Mouse (Mus musculus): ENCODE measurements around the gene Wbp1l. TPM values are rescaled to one million over a fixed set of nuclear protein-coding genes. Genes with fewer than 3 reads are reported as not detected.
A peak's percentile ranks its signal among the peaks of the same experiment; 100 is the strongest.
"Not testable (repeated sequence)": the region's sequence is repeated elsewhere in the genome, so short reads cannot be mapped to it uniquely, and the experiment has no call there.

The Wbp1l gene
- polyA plus RNA-seq, 1 experiment from 2014 or later = 37.0 TPM

DNA sequence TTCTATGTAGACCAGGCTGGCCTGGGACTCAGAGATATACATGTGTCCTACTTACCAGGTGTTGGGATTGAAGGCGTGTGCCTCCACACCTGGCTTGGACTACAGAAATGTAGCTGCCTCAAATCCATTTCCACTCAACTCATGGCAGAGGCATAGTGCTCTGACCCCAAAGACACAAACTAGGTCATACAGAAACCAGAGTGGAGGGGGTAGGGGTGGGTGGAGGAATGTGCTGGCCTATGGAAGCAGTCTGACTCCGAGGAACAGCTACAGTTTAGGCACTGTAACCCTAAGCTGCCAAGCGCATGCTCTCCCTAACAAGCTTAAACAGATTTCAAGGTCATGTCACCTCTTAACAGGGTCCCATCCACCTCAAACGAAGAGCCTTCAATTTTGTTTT is 35.3 kb upstream of the Wbp1l start:
- Histone ChIP-seq H3K4me3 (ENCODE audit: low read depth, low read length) (no peak overlapping the region), H3K4me1 (ENCODE audit: control insufficient read depth, insufficient read depth, low read length) (no peaks in the 10 kb centered on the region), H3K27me3 (ENCODE audit: control insufficient read depth, insufficient read depth, low read length) (no peaks in the 10 kb centered on the region), H3K4me2 (replicated peaks; ENCODE audit: low read depth, low read length) (no peak overlapping the region), H3K9me3 (ENCODE audit: control insufficient read depth, low read depth, low read length) (no peaks in the 10 kb centered on the region), H3K9ac (replicated peaks; ENCODE audit: low read depth, low read length) (no peak overlapping the region), H3K36me3 (ENCODE audit: control insufficient read depth, insufficient read depth, low read length) (no peaks in the 10 kb centered on the region), H3K27ac (ENCODE audit: low read length) (no peak overlapping the region)
- WGBS = 74% methylated on average over 4 of the region's 4 CpGs
- ATAC-seq (ENCODE audit: insufficient number of reproducible peaks, insufficient read depth, low FRiP score, low read depth) = no peak

- ATAC-seq (ENCODE audit: insufficient number of reproducible peaks, insufficient read depth, low FRiP score, low read depth) = no peak
- H3K4me2 ChIP-seq (replicated peaks; ENCODE audit: low read depth, low read length) = no peak overlapping the region
- H3K4me3 ChIP-seq (ENCODE audit: low read depth, low read length) = no peak overlapping the region
- no peaks in the 10 kb centered on the region for H3K4me1 ChIP-seq (ENCODE audit: control insufficient read depth, insufficient read depth, low read length)
- 64% methylated on average over 14 of the region's 14 CpGs for WGBS
- H3K27me3 ChIP-seq (ENCODE audit: control insufficient read depth, insufficient read depth, low read length) = no peaks in the 10 kb centered on the region
- H3K27ac ChIP-seq (ENCODE audit: low read length) = no peak overlapping the region
- no peak overlapping the region for H3K9ac ChIP-seq (replicated peaks; ENCODE audit: low read depth, low read length)
- H3K36me3 ChIP-seq (ENCODE audit: control insufficient read depth, insufficient read depth, low read length) = no peaks in the 10 kb centered on the region
- no peaks in the 10 kb centered on the region for H3K9me3 ChIP-seq (ENCODE audit: control insufficient read depth, low read depth, low read length)
Measured at GRCm38 (mm10) chr19:46564043-46564462, 34.8 kb upstream of the Wbp1l start.

DNA sequence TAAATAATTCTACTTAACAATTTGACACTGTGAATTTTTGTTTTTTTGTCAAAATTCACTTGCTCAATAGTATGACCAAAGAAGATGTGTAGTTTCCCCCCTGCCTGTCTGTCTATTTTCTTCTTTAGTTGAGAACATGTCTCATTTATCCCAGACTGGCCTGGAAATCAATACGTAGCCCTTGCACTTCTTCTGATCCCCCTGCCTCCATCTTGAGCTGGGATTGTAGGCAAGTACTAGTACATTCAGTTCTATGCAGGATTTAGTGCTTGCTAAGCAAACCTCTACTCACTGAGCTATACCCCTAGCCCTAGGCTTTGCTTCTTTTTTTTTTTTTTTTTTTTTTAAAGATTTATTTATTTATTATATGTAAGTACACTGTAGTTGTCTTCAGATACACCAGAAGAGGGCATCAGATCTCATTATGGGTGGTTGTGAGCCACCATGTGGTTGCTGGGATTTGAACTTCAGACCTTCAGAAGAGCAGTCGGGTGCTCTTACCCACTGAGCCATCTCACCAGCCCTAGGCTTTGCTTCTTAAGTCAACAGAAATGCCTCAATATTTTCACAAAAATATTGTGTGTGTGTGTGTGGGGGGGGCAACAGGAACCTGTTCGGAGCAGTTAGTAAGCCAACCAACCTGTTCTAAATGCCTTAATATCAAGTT is 27.5 kb upstream of the Wbp1l start:
- not testable (repeated sequence) for H3K4me1 ChIP-seq (ENCODE audit: control insufficient read depth, insufficient read depth, low read length); H3K27me3 ChIP-seq (ENCODE audit: control insufficient read depth, insufficient read depth, low read length); ATAC-seq (ENCODE audit: insufficient number of reproducible peaks, insufficient read depth, low FRiP score, low read depth); H3K36me3 ChIP-seq (ENCODE audit: control insufficient read depth, insufficient read depth, low read length); H3K27ac ChIP-seq (ENCODE audit: low read length); H3K9me3 ChIP-seq (ENCODE audit: control insufficient read depth, low read depth, low read length); H3K9ac ChIP-seq (replicated peaks; ENCODE audit: low read depth, low read length)
- Histone ChIP-seq H3K4me2 (replicated peaks; ENCODE audit: low read depth, low read length) (peak overlapping the region; percentile 75; the same call in 1 of the 2 replicates), H3K4me3 (ENCODE audit: low read depth, low read length) (peak overlapping the region; percentile 63; the same call in 1 of the 2 replicates)
- WGBS = 63% methylated on average over 3 of the region's 3 CpGs

GRCm38 (mm10) chr19:46571878-46572244 is 27.0 kb upstream of the Wbp1l start:
- peak overlapping the region; percentile 49; the same call in 1 of the 2 replicates for H3K9ac ChIP-seq (replicated peaks; ENCODE audit: low read depth, low read length)
- H3K4me1 ChIP-seq (ENCODE audit: control insufficient read depth, insufficient read depth, low read length) = peaks cover 7% of the 10 kb centered on the region
- no peaks in the 10 kb centered on the region for H3K9me3 ChIP-seq (ENCODE audit: control insufficient read depth, low read depth, low read length)
- H3K4me2 ChIP-seq (replicated peaks; ENCODE audit: low read depth, low read length) = peak overlapping the region; percentile 75
- ATAC-seq (ENCODE audit: insufficient number of reproducible peaks, insufficient read depth, low FRiP score, low read depth) = no peak
- H3K27me3 ChIP-seq (ENCODE audit: control insufficient read depth, insufficient read depth, low read length) = no peaks in the 10 kb centered on the region
- WGBS = 9% methylated on average over 10 of the region's 10 CpGs
- peak overlapping the region; percentile 63 for H3K4me3 ChIP-seq (ENCODE audit: low read depth, low read length)
- no peak overlapping the region for H3K27ac ChIP-seq (ENCODE audit: low read length)
- no peaks in the 10 kb centered on the region for H3K36me3 ChIP-seq (ENCODE audit: control insufficient read depth, insufficient read depth, low read length)

- Histone ChIP-seq H3K4me1 (ENCODE audit: control insufficient read depth, insufficient read depth, low read length) (peaks cover 7% of the 10 kb centered on the region), H3K27ac (ENCODE audit: low read length) (peak overlapping the region; percentile 70; the same call in 1 of the 2 replicates), H3K4me2 (replicated peaks; ENCODE audit: low read depth, low read length) (peak overlapping the region; percentile 75), H3K36me3 (ENCODE audit: control insufficient read depth, insufficient read depth, low read length) (no peaks in the 10 kb centered on the region), H3K9ac (replicated peaks; ENCODE audit: low read depth, low read length) (peak overlapping the region; percentile 49), H3K9me3 (ENCODE audit: control insufficient read depth, low read depth, low read length) (no peaks in the 10 kb centered on the region), H3K27me3 (ENCODE audit: control insufficient read depth, insufficient read depth, low read length) (no peaks in the 10 kb centered on the region), H3K4me3 (ENCODE audit: low read depth, low read length) (peak overlapping the region; percentile 63)
- 0% methylated on average over 17 of the region's 17 CpGs for WGBS
- 0 out of 2 replicates have a peak, but pooled peaks have one; percentile 0 for ATAC-seq (ENCODE audit: insufficient number of reproducible peaks, insufficient read depth, low FRiP score, low read depth)
Measured at GRCm38 (mm10) chr19:46572548-46572947, 26.3 kb upstream of the Wbp1l start.

DNA sequence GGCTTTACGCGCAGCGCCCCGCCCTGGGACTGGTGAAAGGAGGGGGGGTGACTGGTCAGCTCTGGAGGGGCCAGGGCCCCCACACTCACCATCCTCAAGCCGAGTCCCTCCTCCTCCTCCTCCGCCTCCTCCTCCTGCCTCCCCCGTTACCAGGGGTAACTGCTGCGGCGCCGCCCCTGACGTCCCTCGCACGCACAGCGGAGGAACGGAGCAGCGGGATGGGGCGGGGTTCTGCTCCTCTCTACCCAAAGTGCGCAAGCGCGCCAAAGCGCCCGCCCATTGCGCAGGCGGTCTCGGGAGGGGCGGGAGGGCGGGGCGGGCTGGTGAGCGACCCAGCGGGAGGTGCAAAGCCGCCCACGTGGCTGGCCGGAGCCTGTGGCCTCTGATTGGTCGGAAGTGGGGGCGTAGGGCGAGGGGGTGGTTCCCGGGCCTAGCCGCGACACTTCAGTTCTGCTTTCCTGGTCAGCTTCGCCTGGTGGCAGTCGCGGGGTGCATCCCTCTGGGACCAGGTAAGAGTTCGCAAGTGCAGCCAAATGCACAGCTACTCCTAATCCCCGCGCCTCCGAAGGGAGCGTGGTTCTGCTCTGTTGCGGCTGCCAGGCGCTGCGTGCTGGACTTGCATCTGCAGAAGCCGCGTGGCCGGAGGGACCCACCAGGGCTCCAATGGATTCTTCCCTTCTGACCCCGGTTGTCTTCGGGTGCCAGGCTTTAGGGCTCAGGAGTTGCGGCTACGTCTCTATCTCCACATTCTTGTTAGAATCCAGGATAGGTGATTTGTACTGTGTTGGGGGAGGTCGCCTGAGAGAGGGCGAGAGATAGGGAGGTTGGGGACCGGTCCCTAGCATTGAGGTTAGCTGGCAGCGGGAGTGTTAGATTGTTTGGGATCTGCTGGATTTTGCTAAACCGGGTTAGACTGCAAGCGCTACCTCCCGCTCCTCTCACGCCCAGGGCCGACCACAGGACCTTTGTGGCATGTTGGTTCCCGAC is 25.6 kb upstream of the Wbp1l start, which contains the start of the genes Arl3 and Sfxn2:
TSS of gene Arl3 (minus strand) at position 248 of the 987 bp plus-strand sequence.
TSS of gene Sfxn2 (plus strand) at position 415 of the 987 bp plus-strand sequence.
- Histone ChIP-seq H3K4me2 (replicated peaks; ENCODE audit: low read depth, low read length) (peak within 1 kb of the TSS; percentile 75), H3K27me3 (ENCODE audit: control insufficient read depth, insufficient read depth, low read length) (no peaks in the 10 kb centered on the region), H3K27ac (ENCODE audit: low read length) (peak within 1 kb of the TSS; percentile 76), H3K36me3 (ENCODE audit: control insufficient read depth, insufficient read depth, low read length) (no peaks in the 10 kb centered on the region), H3K9ac (replicated peaks; ENCODE audit: low read depth, low read length) (peak within 1 kb of the TSS; percentile 49), H3K4me3 (ENCODE audit: low read depth, low read length) (peak within 1 kb of the TSS; percentile 63), H3K9me3 (ENCODE audit: control insufficient read depth, low read depth, low read length) (no peaks in the 10 kb centered on the region), H3K4me1 (ENCODE audit: control insufficient read depth, insufficient read depth, low read length) (peaks cover 7% of the 10 kb centered on the region)
- ATAC-seq (ENCODE audit: insufficient number of reproducible peaks, insufficient read depth, low FRiP score, low read depth) = peak; percentile 96
- under 1% methylated on average over 56 of the region's 67 CpGs for WGBS

DNA sequence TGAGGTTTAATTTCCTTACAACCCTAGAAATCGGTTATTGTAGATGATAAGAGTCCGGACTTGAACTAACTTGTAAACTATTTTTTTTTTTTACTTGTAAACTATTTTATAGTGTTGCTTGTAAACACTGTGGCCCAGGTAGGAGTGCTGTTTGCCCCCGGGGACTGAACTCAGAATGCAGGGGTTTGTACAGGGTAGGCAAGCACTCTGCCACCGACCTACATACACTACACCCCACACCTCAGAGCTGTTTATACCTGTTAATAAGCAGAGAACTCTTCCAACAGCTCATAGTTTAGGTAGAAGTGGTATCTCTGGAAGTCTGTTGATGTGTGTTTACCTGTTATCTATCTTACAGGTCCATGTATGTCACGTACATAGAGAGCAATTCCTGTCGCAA is 24.9 kb upstream of the Wbp1l start:
- H3K36me3 ChIP-seq (ENCODE audit: control insufficient read depth, insufficient read depth, low read length) = no peaks in the 10 kb centered on the region
- peaks cover 11% of the 10 kb centered on the region for H3K4me1 ChIP-seq (ENCODE audit: control insufficient read depth, insufficient read depth, low read length)
- H3K4me2 ChIP-seq (replicated peaks; ENCODE audit: low read depth, low read length) = peak overlapping the region; percentile 45
- H3K27me3 ChIP-seq (ENCODE audit: control insufficient read depth, insufficient read depth, low read length) = no peaks in the 10 kb centered on the region
- no peak overlapping the region for H3K27ac ChIP-seq (ENCODE audit: low read length)
- no peak for ATAC-seq (ENCODE audit: insufficient number of reproducible peaks, insufficient read depth, low FRiP score, low read depth)
- peak overlapping the region; percentile 41; the same call in 1 of the 2 replicates for H3K9ac ChIP-seq (replicated peaks; ENCODE audit: low read depth, low read length)
- no peaks in the 10 kb centered on the region for H3K9me3 ChIP-seq (ENCODE audit: control insufficient read depth, low read depth, low read length)
- peak overlapping the region; percentile 63 for H3K4me3 ChIP-seq (ENCODE audit: low read depth, low read length)
- 35% methylated on average over 6 of the region's 6 CpGs for whole genome bisulfite sequencing

DNA sequence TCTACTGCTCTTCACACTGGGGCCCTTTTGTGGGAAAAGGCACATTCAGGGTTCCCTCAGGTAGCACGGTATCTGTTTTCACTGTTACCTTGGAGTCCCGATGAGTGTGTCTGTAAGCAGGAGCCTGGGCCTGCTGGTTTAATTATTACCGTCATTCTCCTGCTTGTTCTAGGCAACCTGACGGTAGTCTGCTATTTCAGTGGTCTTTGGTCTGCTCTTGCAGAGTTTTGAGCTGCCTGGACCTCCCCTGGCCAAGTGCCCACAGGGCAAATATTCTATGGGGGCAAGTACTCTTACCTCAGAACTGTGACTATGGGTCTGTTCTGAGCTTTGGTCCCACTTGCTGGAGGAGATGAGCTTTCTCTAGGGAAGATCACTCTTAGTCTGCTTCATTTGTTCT is 23.7 kb upstream of the Wbp1l start:
- Histone ChIP-seq H3K27me3 (ENCODE audit: control insufficient read depth, insufficient read depth, low read length) (no peaks in the 10 kb centered on the region), H3K9ac (replicated peaks; ENCODE audit: low read depth, low read length) (no peak overlapping the region), H3K4me2 (replicated peaks; ENCODE audit: low read depth, low read length) (no peak overlapping the region), H3K4me3 (ENCODE audit: low read depth, low read length) (no peak overlapping the region), H3K36me3 (ENCODE audit: control insufficient read depth, insufficient read depth, low read length) (no peaks in the 10 kb centered on the region), H3K4me1 (ENCODE audit: control insufficient read depth, insufficient read depth, low read length) (peaks cover 11% of the 10 kb centered on the region), H3K9me3 (ENCODE audit: control insufficient read depth, low read depth, low read length) (no peaks in the 10 kb centered on the region), H3K27ac (ENCODE audit: low read length) (no peak overlapping the region; the same call in 1 of the 2 replicates)
- no peak for ATAC-seq (ENCODE audit: insufficient number of reproducible peaks, insufficient read depth, low FRiP score, low read depth)
- WGBS = 51% methylated on average over 4 of the region's 4 CpGs

Data from stomach, embryonic 14.5 days (tissue).